Mouse (Mus musculus): ENCODE data around the gene Cmtm4. TPM values are rescaled to one million over a fixed set of nuclear protein-coding genes. Genes with fewer than 3 reads are reported as not detected.

The Cmtm4 gene
- polyA plus RNA-seq, 1 experiment: 32.4 TPM

DNA sequence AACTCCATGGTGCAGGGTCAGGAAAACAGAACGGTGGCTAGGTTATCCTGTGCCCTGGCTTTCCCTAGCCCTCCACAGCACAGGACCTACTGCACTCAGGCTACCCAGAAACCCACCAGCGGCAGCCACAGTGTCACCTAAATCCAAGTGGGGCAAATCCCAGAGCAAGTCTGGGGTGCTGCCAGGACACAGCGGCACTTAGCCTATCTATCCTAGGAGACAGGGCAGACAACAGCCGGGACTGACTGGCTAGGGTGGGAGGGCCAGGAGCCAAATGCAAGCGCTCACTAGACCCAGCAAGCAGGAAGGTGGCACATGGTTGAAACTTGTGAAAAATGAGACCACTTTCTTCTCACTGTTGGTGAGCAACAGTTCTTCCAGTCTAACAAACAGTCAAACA is 46.6 kb downstream of the Cmtm4 start:
- Histone ChIP-seq H3K4me1 (ENCODE audit: control insufficient read depth, insufficient read depth, low read length) (no peaks in the 10 kb centered on the region), H3K27ac (ENCODE audit: insufficient read depth, low read depth, low read length) (no peak overlapping the region), H3K36me3 (ENCODE audit: control insufficient read depth, insufficient read depth, low read length) (no peaks in the 10 kb centered on the region), H3K27me3 (replicated peaks; ENCODE audit: control insufficient read depth, insufficient read depth, low read length) (no peaks in the 10 kb centered on the region), H3K4me3 (ENCODE audit: insufficient read depth, low read depth, low read length) (no peak overlapping the region)
- 77% methylated on average over 5 of the region's 5 CpGs for WGBS
- DNase-seq: no peak
- TF ChIP-seq POLR2A (IDR thresholded peaks at IDR 0.05; ENCODE audit: low read depth, low read length) (no peak), CTCF (conservative IDR thresholded peaks at IDR 0.05; ENCODE audit: insufficient read depth, insufficient read length, low read depth, low read length) (no peak)

GRCm38 (mm10) chr8:104346706-104347105 is 48.9 kb downstream of the Cmtm4 start:
- Histone ChIP-seq H3K36me3 (ENCODE audit: control insufficient read depth, insufficient read depth, low read length) (no peaks in the 10 kb centered on the region), H3K27me3 (replicated peaks; ENCODE audit: control insufficient read depth, insufficient read depth, low read length) (no peaks in the 10 kb centered on the region), H3K27ac (ENCODE audit: insufficient read depth, low read depth, low read length) (no peak overlapping the region), H3K4me1 (ENCODE audit: control insufficient read depth, insufficient read depth, low read length) (no peaks in the 10 kb centered on the region), H3K4me3 (ENCODE audit: insufficient read depth, low read depth, low read length) (no peak overlapping the region)
- WGBS: 67% methylated on average over 12 of the region's 12 CpGs
- TF ChIP-seq POLR2A (IDR thresholded peaks at IDR 0.05; ENCODE audit: low read depth, low read length): no peak
- no peak for TF ChIP-seq CTCF (conservative IDR thresholded peaks at IDR 0.05; ENCODE audit: insufficient read depth, insufficient read length, low read depth, low read length)
- DNase-seq: no peak

GRCm38 (mm10) chr8:104344622-104345021 is 51.0 kb downstream of the Cmtm4 start:
- no peak for DNase-seq
- 79% methylated on average over 5 of the region's 5 CpGs for WGBS
- Histone ChIP-seq H3K27me3 (replicated peaks; ENCODE audit: control insufficient read depth, insufficient read depth, low read length) (no peaks in the 10 kb centered on the region), H3K4me3 (ENCODE audit: insufficient read depth, low read depth, low read length) (no peak overlapping the region), H3K27ac (ENCODE audit: insufficient read depth, low read depth, low read length) (no peak overlapping the region), H3K4me1 (ENCODE audit: control insufficient read depth, insufficient read depth, low read length) (no peaks in the 10 kb centered on the region), H3K36me3 (ENCODE audit: control insufficient read depth, insufficient read depth, low read length) (no peaks in the 10 kb centered on the region)
- no peak for TF ChIP-seq CTCF (conservative IDR thresholded peaks at IDR 0.05; ENCODE audit: insufficient read depth, insufficient read length, low read depth, low read length)
- no peak for TF ChIP-seq POLR2A (IDR thresholded peaks at IDR 0.05; ENCODE audit: low read depth, low read length)

- 11% methylated on average over 7 of the region's 7 CpGs for WGBS
Observed at GRCm38 (mm10) chr8:104343957-104344356, 51.6 kb downstream of the Cmtm4 start.

GRCm38 (mm10) chr8:104342426-104342825 is 53.2 kb downstream of the Cmtm4 start:
- TF ChIP-seq CTCF (conservative IDR thresholded peaks at IDR 0.05; ENCODE audit: insufficient read depth, insufficient read length, low read depth, low read length): no peak
- no peak for TF ChIP-seq POLR2A (IDR thresholded peaks at IDR 0.05; ENCODE audit: low read depth, low read length)
- Histone ChIP-seq H3K27me3 (replicated peaks; ENCODE audit: control insufficient read depth, insufficient read depth, low read length) (no peaks in the 10 kb centered on the region), H3K27ac (ENCODE audit: insufficient read depth, low read depth, low read length) (no peak overlapping the region), H3K36me3 (ENCODE audit: control insufficient read depth, insufficient read depth, low read length) (no peaks in the 10 kb centered on the region), H3K4me3 (ENCODE audit: insufficient read depth, low read depth, low read length) (no peak overlapping the region), H3K4me1 (ENCODE audit: control insufficient read depth, insufficient read depth, low read length) (no peaks in the 10 kb centered on the region)
- DNase-seq: no peak
- 65% methylated on average over 5 of the region's 5 CpGs for WGBS

More at GRCm38 (mm10) chr8:104343957-104344356, 51.6 kb downstream of the Cmtm4 start:
- Histone ChIP-seq H3K4me1 (ENCODE audit: control insufficient read depth, insufficient read depth, low read length) (no peaks in the 10 kb centered on the region), H3K27ac (ENCODE audit: insufficient read depth, low read depth, low read length) (no peak overlapping the region), H3K36me3 (ENCODE audit: control insufficient read depth, insufficient read depth, low read length) (no peaks in the 10 kb centered on the region), H3K27me3 (replicated peaks; ENCODE audit: control insufficient read depth, insufficient read depth, low read length) (no peaks in the 10 kb centered on the region), H3K4me3 (ENCODE audit: insufficient read depth, low read depth, low read length) (no peak overlapping the region)
- TF ChIP-seq POLR2A (IDR thresholded peaks at IDR 0.05; ENCODE audit: low read depth, low read length) (no peak), CTCF (conservative IDR thresholded peaks at IDR 0.05; ENCODE audit: insufficient read depth, insufficient read length, low read depth, low read length) (peak; percentile 99)
- DNase-seq: peak; percentile 90

GRCm38 (mm10) chr8:104341678-104342077 is 53.9 kb downstream of the Cmtm4 start:
- Histone ChIP-seq H3K27me3 (replicated peaks; ENCODE audit: control insufficient read depth, insufficient read depth, low read length) (no peaks in the 10 kb centered on the region), H3K4me3 (ENCODE audit: insufficient read depth, low read depth, low read length) (peak overlapping the region; percentile 47; the same call in 1 of the 2 replicates), H3K27ac (ENCODE audit: insufficient read depth, low read depth, low read length) (peak overlapping the region; percentile 25; the same call in 1 of the 2 replicates), H3K4me1 (ENCODE audit: control insufficient read depth, insufficient read depth, low read length) (no peaks in the 10 kb centered on the region), H3K36me3 (ENCODE audit: control insufficient read depth, insufficient read depth, low read length) (no peaks in the 10 kb centered on the region)
- no peak for DNase-seq
- TF ChIP-seq POLR2A (IDR thresholded peaks at IDR 0.05; ENCODE audit: low read depth, low read length) (no peak), CTCF (conservative IDR thresholded peaks at IDR 0.05; ENCODE audit: insufficient read depth, insufficient read length, low read depth, low read length) (no peak)
- 60% methylated on average over 6 of the region's 6 CpGs for WGBS

GRCm38 (mm10) chr8:104341106-104341561 is 54.5 kb downstream of the Cmtm4 start:
- Histone ChIP-seq H3K36me3 (ENCODE audit: control insufficient read depth, insufficient read depth, low read length) (no peaks in the 10 kb centered on the region), H3K4me3 (ENCODE audit: insufficient read depth, low read depth, low read length) (peak overlapping the region; percentile 47), H3K4me1 (ENCODE audit: control insufficient read depth, insufficient read depth, low read length) (no peaks in the 10 kb centered on the region), H3K27ac (ENCODE audit: insufficient read depth, low read depth, low read length) (peak overlapping the region; percentile 76), H3K27me3 (replicated peaks; ENCODE audit: control insufficient read depth, insufficient read depth, low read length) (no peaks in the 10 kb centered on the region)
- peak; percentile 77 for DNase-seq
- 5% methylated on average over 24 of the region's 24 CpGs for WGBS
- TF ChIP-seq POLR2A (IDR thresholded peaks at IDR 0.05; ENCODE audit: low read depth, low read length) (no peak), CTCF (conservative IDR thresholded peaks at IDR 0.05; ENCODE audit: insufficient read depth, insufficient read length, low read depth, low read length) (no peak)
